Mouse (Mus musculus) stomach, embryonic 16.5 days (tissue): Measurements from ENCODE around the gene Lemd2. TPM values are rescaled to one million over a fixed set of nuclear protein-coding genes. Genes with fewer than 3 reads are reported as not detected.
A peak's percentile ranks its signal among the peaks of the same experiment; 100 is the strongest.

Experiments used
- ATAC-seq: fragments of 200-750 bp; cut with Nextera tagmentation; 2 replicates; pipeline ENCODE4 v1.8.0; 2017; ENCODE audit warnings: moderate number of reproducible peaks, moderate TSS enrichment; ENCODE audit not compliant: insufficient read depth, low FRiP score
- H3K27ac ChIP-seq: fragments of 300-500 bp; sonication (generic); 2 replicates; pipeline ENCODE4 v1.5.1; 2014; ENCODE audit warnings: low read length
- H3K27me3 ChIP-seq: fragments of 300-500 bp; sonication (generic); 2 replicates; pipeline ENCODE4 v1.6.1; 2014; ENCODE audit warnings: low read length, control low read depth, mixed read lengths; ENCODE audit not compliant: control insufficient read depth, insufficient read depth
- H3K36me3 ChIP-seq: fragments of 300-500 bp; sonication (generic); 2 replicates; pipeline ENCODE4 v1.6.1; 2014; ENCODE audit warnings: low read length; ENCODE audit not compliant: control insufficient read depth, insufficient read depth
- H3K4me1 ChIP-seq: fragments of 300-500 bp; sonication (generic); 2 replicates; pipeline ENCODE4 v1.6.1; 2014; ENCODE audit warnings: low read length, control low read depth, mixed read lengths; ENCODE audit not compliant: control insufficient read depth, insufficient read depth
- H3K4me2 ChIP-seq: fragments of 300-500 bp; sonication (generic); 2 replicates; pipeline ENCODE4 v1.6.1; 2014; ENCODE audit warnings: low read depth, low read length, mixed read lengths
- H3K4me3 ChIP-seq: fragments of 300-500 bp; sonication (generic); replicated peaks from 2 replicates; pipeline ENCODE4 v1.5.1; 2014; ENCODE audit warnings: mild to moderate bottlenecking, low read length
- H3K9ac ChIP-seq: fragments of 300-500 bp; sonication (generic); 2 replicates; pipeline ENCODE4 v1.6.1; 2014; ENCODE audit warnings: low read length
- H3K9me3 ChIP-seq: fragments of 300-500 bp; sonication (generic); replicated peaks from 2 replicates; pipeline ENCODE4 v1.6.1; 2016; ENCODE audit warnings: low read length, control low read depth; ENCODE audit not compliant: control insufficient read depth
- WGBS: fragments of 180-500 bp; shearing (Covaris S2); extraction: QIAGEN DNeasy Blood & Tissue Kit; methylation state at CpG from one replicate; pipeline ENCODE4 v1.1.7; 2014; 5-methylcytosine and 5-hydroxymethylcytosine counted together
- polyA plus RNA-seq: library from polyadenylated mRNA; unstranded; fragments of >200 nt; fragmentation: Nextera tagmentation; extraction: Ambion mirVana; gene quantifications from 2 replicates; pipeline ENCODE4 v1.2.1, GENCODE M21; 2015

The Lemd2 gene
- 8.2 and 9.5 TPM in 2 replicates for polyA plus RNA-seq

- Histone ChIP-seq H3K9ac (peak within 1 kb of the TSS; percentile 99), H3K27ac (peak within 1 kb of the TSS; percentile 92), H3K4me2 (peak within 1 kb of the TSS; percentile 77), H3K27me3 (no peaks in the 10 kb centered on the region), H3K4me1 (peaks cover 14% of the 10 kb centered on the region), H3K9me3 (no peaks in the 10 kb centered on the region), H3K4me3 (peak within 1 kb of the TSS; percentile 81), H3K36me3 (peaks cover 3% of the 10 kb centered on the region)
- peak; percentile 96 for ATAC-seq
- WGBS: 3% methylated on average over 88 of the region's 97 CpGs
Measured at GRCm38 (mm10) chr17:27204075-27204909, at the start of gene Lemd2. Gene Lemd2, minus strand, starts transcription at chr17:27204469.

GRCm38 (mm10) chr17:27251150-27251549 is 46.9 kb upstream of the Lemd2 start:
- ATAC-seq: no peak
- Histone ChIP-seq H3K9me3 (no peaks in the 10 kb centered on the region), H3K4me1 (no peaks in the 10 kb centered on the region), H3K4me3 (no peak overlapping the region), H3K27me3 (no peaks in the 10 kb centered on the region), H3K27ac (no peak overlapping the region), H3K9ac (no peak overlapping the region), H3K36me3 (no peaks in the 10 kb centered on the region), H3K4me2 (no peak overlapping the region)
- WGBS: 56% methylated on average over 6 of the region's 6 CpGs

- H3K27me3 ChIP-seq: no peaks in the 10 kb centered on the region
- 20% methylated on average over 4 of the region's 4 CpGs for WGBS
- no peak for ATAC-seq
- H3K36me3 ChIP-seq: no peaks in the 10 kb centered on the region
- H3K4me3 ChIP-seq: no peak overlapping the region
- H3K27ac ChIP-seq: no peak overlapping the region
- no peak overlapping the region for H3K4me2 ChIP-seq
- no peak overlapping the region for H3K9ac ChIP-seq
- no peaks in the 10 kb centered on the region for H3K4me1 ChIP-seq
- H3K9me3 ChIP-seq: no peaks in the 10 kb centered on the region
Measured at GRCm38 (mm10) chr17:27250461-27250860, 46.2 kb upstream of the Lemd2 start.

- no peak for ATAC-seq
- Histone ChIP-seq H3K27me3 (no peaks in the 10 kb centered on the region), H3K4me3 (no peak overlapping the region), H3K36me3 (no peaks in the 10 kb centered on the region), H3K4me1 (no peaks in the 10 kb centered on the region), H3K27ac (no peak overlapping the region), H3K9me3 (no peaks in the 10 kb centered on the region), H3K9ac (no peak overlapping the region), H3K4me2 (no peak overlapping the region)
- WGBS: 79% methylated on average over 3 of the region's 3 CpGs
Measured at GRCm38 (mm10) chr17:27249073-27249472, 44.8 kb upstream of the Lemd2 start.

- no peak overlapping the region for H3K9ac ChIP-seq
- H3K4me2 ChIP-seq: no peak overlapping the region
- no peaks in the 10 kb centered on the region for H3K9me3 ChIP-seq
- no peaks in the 10 kb centered on the region for H3K27me3 ChIP-seq
- H3K4me1 ChIP-seq: no peaks in the 10 kb centered on the region
- no peak for ATAC-seq
- no peaks in the 10 kb centered on the region for H3K36me3 ChIP-seq
- WGBS: 88% methylated on average over 6 of the region's 6 CpGs
- H3K27ac ChIP-seq: no peak overlapping the region
- H3K4me3 ChIP-seq: no peak overlapping the region
Measured at GRCm38 (mm10) chr17:27247680-27248386, 43.6 kb upstream of the Lemd2 start.

GRCm38 (mm10) chr17:27245851-27246381 is 41.6 kb upstream of the Lemd2 start:
- H3K4me1 ChIP-seq: peaks cover 8% of the 10 kb centered on the region
- WGBS: 63% methylated on average over 10 of the region's 10 CpGs
- no peaks in the 10 kb centered on the region for H3K27me3 ChIP-seq
- no peak overlapping the region for H3K4me3 ChIP-seq
- H3K27ac ChIP-seq: no peak overlapping the region
- H3K36me3 ChIP-seq: no peaks in the 10 kb centered on the region
- no peaks in the 10 kb centered on the region for H3K9me3 ChIP-seq
- H3K4me2 ChIP-seq: no peak overlapping the region
- H3K9ac ChIP-seq: no peak overlapping the region
- no peak for ATAC-seq

- Histone ChIP-seq H3K27ac (no peak overlapping the region), H3K9me3 (no peaks in the 10 kb centered on the region), H3K27me3 (no peaks in the 10 kb centered on the region), H3K36me3 (no peaks in the 10 kb centered on the region), H3K4me2 (no peak overlapping the region), H3K4me3 (no peak overlapping the region), H3K4me1 (peaks cover 8% of the 10 kb centered on the region), H3K9ac (no peak overlapping the region)
- 60% methylated on average over 4 of the region's 4 CpGs for WGBS
- ATAC-seq: no peak
Measured at GRCm38 (mm10) chr17:27244912-27245311, 40.6 kb upstream of the Lemd2 start.

- WGBS: 48% methylated on average over 18 of the region's 18 CpGs
- no peak overlapping the region for H3K4me3 ChIP-seq
Measured at GRCm38 (mm10) chr17:27242194-27243189, 38.2 kb upstream of the Lemd2 start.

More at GRCm38 (mm10) chr17:27242194-27243189, 38.2 kb upstream of the Lemd2 start:
- no peak for ATAC-seq
- Histone ChIP-seq H3K36me3 (no peaks in the 10 kb centered on the region), H3K27ac (no peak overlapping the region), H3K4me2 (no peak overlapping the region), H3K4me1 (peaks cover 8% of the 10 kb centered on the region), H3K9ac (no peak overlapping the region), H3K27me3 (no peaks in the 10 kb centered on the region), H3K9me3 (no peaks in the 10 kb centered on the region)
